Mouse (Mus musculus) liver, embryonic 14.5 days (tissue): ENCODE measurements around the gene Odaph.

Experiments used
- CTCF ChIP-seq: IDR thresholded peaks from 2 replicates; pipeline ENCODE4 v1.5.1; 2016; ENCODE audit warnings: antibody characterized with exemption, low read depth, control low read depth
- EP300 ChIP-seq: IDR thresholded peaks from 2 replicates; pipeline ENCODE4 v1.6.1; 2016; ENCODE audit warnings: antibody characterized with exemption, low read depth

DNA sequence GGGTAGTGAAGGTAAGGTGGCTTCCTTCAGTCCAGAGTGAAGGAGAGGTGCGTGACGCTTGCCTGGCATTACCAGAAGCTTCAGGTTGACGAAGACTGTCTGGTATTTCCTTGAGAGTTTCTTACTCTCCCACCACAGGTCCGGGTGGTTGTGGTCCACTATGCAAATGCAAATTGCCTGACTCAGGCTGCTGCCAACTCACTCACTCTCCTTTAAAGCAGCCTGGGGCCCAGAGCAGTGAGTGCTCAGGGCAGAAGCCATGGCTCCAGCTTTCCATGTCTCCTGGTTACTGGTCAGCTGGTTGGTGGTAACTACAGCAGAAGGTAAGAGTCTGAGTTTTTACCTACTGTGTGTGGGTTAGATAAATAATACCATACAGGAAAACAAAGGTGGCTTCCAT is at the start of gene Odaph:
- no peak for TF ChIP-seq CTCF
- TF ChIP-seq EP300: no peak
